Mouse (Mus musculus) T-cell, adult 2 months (primary cell): ENCODE results near the gene Dap.

Experiments used
- DNase-seq: peaks from one replicate; pipeline ENCODE4 v3.0.0; 2022; ENCODE audit warnings: low spot score

The Dap gene

GRCm38 (mm10) chr15:31264827-31265226 lies 40.7 kb downstream of the Dap start:
- DNase-seq: peak; percentile 38

GRCm38 (mm10) chr15:31265404-31265803 lies 41.3 kb downstream of the Dap start:
- DNase-seq: no peak

GRCm38 (mm10) chr15:31265845-31266244 lies 41.7 kb downstream of the Dap start:
- no peak for DNase-seq

GRCm38 (mm10) chr15:31268148-31268547 lies 44.0 kb downstream of the Dap start:
- DNase-seq: no peak

GRCm38 (mm10) chr15:31269558-31269957 lies 45.4 kb downstream of the Dap start:
- no peak for DNase-seq

- no peak for DNase-seq
Observed at GRCm38 (mm10) chr15:31272695-31273094, 48.6 kb downstream of the Dap start.

- no peak for DNase-seq
Observed at GRCm38 (mm10) chr15:31273509-31273908, 49.4 kb downstream of the Dap start.

- DNase-seq: no peak
Observed at GRCm38 (mm10) chr15:31278090-31278489, 54.0 kb downstream of the Dap start.

GRCm38 (mm10) chr15:31279120-31279519 lies 55.0 kb downstream of the Dap start:
- no peak for DNase-seq

GRCm38 (mm10) chr15:31279577-31280004 lies 55.5 kb downstream of the Dap start:
- DNase-seq: no peak

GRCm38 (mm10) chr15:31280059-31280458 lies 55.9 kb downstream of the Dap start:
- no peak for DNase-seq

GRCm38 (mm10) chr15:31280683-31281082 lies 56.6 kb downstream of the Dap start:
- DNase-seq: no peak

GRCm38 (mm10) chr15:31281830-31282229 lies 57.7 kb downstream of the Dap start:
- no peak for DNase-seq

- no peak for DNase-seq
Observed at GRCm38 (mm10) chr15:31282353-31282752, 58.2 kb downstream of the Dap start.

GRCm38 (mm10) chr15:31284142-31284541 lies 60.0 kb downstream of the Dap start:
- DNase-seq: no peak

- DNase-seq: no peak
Observed at GRCm38 (mm10) chr15:31284922-31285631, 61.0 kb downstream of the Dap start.

GRCm38 (mm10) chr15:31285695-31286094 lies 61.6 kb downstream of the Dap start:
- no peak for DNase-seq

GRCm38 (mm10) chr15:31292627-31293026 lies 68.5 kb downstream of the Dap start:
- no peak for DNase-seq

- no peak for DNase-seq
Observed at GRCm38 (mm10) chr15:31294311-31294710, 70.2 kb downstream of the Dap start.

- DNase-seq: no peak
Observed at GRCm38 (mm10) chr15:31296882-31297776, 73.0 kb downstream of the Dap start.

- DNase-seq: no peak
Observed at GRCm38 (mm10) chr15:31297777-31298137, 73.6 kb downstream of the Dap start.

- DNase-seq: no peak
Observed at GRCm38 (mm10) chr15:31299258-31299917, 75.3 kb downstream of the Dap start.
